Mouse (Mus musculus) Patski (cell line): Measurements from ENCODE around the gene Cd3e. TPM values are rescaled to one million over a fixed set of nuclear protein-coding genes. Genes with fewer than 3 reads are reported as not detected.
A peak's percentile ranks its signal among the peaks of the same experiment; 100 is the strongest.
"Not testable (repeated sequence)": the region's sequence is repeated elsewhere in the genome, so short reads cannot be mapped to it uniquely, and the experiment has no call there.

ENCODE experiments used
- ATAC-seq: fragments of 100-300 bp; one replicate; pipeline ENCODE4 v1.8.0; 2021
- CTCF ChIA-PET: fragments of 350-600 bp; sonication (Branson Sonifier 250); formaldehyde crosslinking; loops from one replicate; lab custom pipeline; 2022; ENCODE audit warnings: inconsistent platforms; lab: Charles Lee
- POLR2A ChIA-PET: fragments of 350-600 bp; sonication (Branson Sonifier 250); formaldehyde crosslinking; loops from one replicate; lab custom pipeline; 2022; ENCODE audit warnings: antibody characterized with exemption, inconsistent platforms; lab: Charles Lee
- DNase-seq: peaks from one replicate; pipeline ENCODE4 v3.0.0-alpha.2; 2011; ENCODE audit warnings: low read depth, low spot score
- H3K27me3 ChIP-seq: fragments of 371-371 bp; one replicate; pipeline ENCODE4 v1.5.1; 2021
- CTCF ChIP-seq: fragments of 100-300 bp; IDR thresholded peaks from one replicate; pipeline ENCODE4 v1.5.1; 2021
- in situ Hi-C: fragments of 300-500 bp; cut with MboI; formaldehyde crosslinking; loops from 3 replicates; pipeline ENCODE4 v1.11.1; 2018; ENCODE audit warnings: low pct_unique_long_range_greater_than_20kb, mixed read lengths
- polyA plus RNA-seq: library from polyadenylated mRNA; unstranded; gene quantifications from one replicate; pipeline ENCODE4 v1.2.3, GENCODE M21; 2021

Cd3e gene
- polyA plus RNA-seq, 1 experiment from 2014 or later = not detected

- H3K27me3 ChIP-seq = peaks cover 85% of the 10 kb centered on the region
- DNase-seq = no peak
- ChIA-PET POLR2A (no interaction called here), CTCF (interaction anchor here (1.3 kb wide), 1 partner anchor 13 kb away, joined by 4 read pairs; no protein-coding TSS in a partner anchor)
- in situ Hi-C loops = no loop called here
- no peak for TF ChIP-seq CTCF
- ATAC-seq = no peak
Measured at GRCm38 (mm10) chr9:44980242-44980641, 29.2 kb downstream of the Cd3e start, which contains the start of gene Cd3g. Gene Cd3g, minus strand, starts transcription at chr9:44980431.

GRCm38 (mm10) chr9:44979806-44980205 lies 29.6 kb downstream of the Cd3e start:
- POLR2A ChIA-PET = no interaction called here

GRCm38 (mm10) chr9:44977813-44978212 lies 31.6 kb downstream of the Cd3e start:
- in situ Hi-C loops = loop anchor here (10.0 kb wide), 1 partner anchor 313 kb away; no protein-coding TSS in a partner anchor
- ATAC-seq (no peak), DNase-seq (no peak)
- TF ChIP-seq CTCF = no peak
- ChIA-PET POLR2A (no interaction called here), CTCF (interaction anchor here (1.8 kb wide), 1 partner anchor 11 kb away, joined by 10 read pairs; no protein-coding TSS in a partner anchor)
- H3K27me3 ChIP-seq = peaks cover 87% of the 10 kb centered on the region

More at GRCm38 (mm10) chr9:44979806-44980205, 29.6 kb downstream of the Cd3e start:
- DNase-seq (no peak), ATAC-seq (no peak)
- CTCF ChIA-PET = interaction anchor here (1.3 kb wide), 1 partner anchor 13 kb away, joined by 4 read pairs; no protein-coding TSS in a partner anchor
- TF ChIP-seq CTCF = no peak
- peaks cover 85% of the 10 kb centered on the region for H3K27me3 ChIP-seq
- in situ Hi-C loops = loop anchor here (10.0 kb wide), 1 partner anchor 315 kb away; no protein-coding TSS in a partner anchor

GRCm38 (mm10) chr9:44969450-44969849 lies 40.0 kb downstream of the Cd3e start:
- ATAC-seq = no peak
- TF ChIP-seq CTCF = peak; percentile 33
- DNase-seq = no peak
- in situ Hi-C loops = no loop called here
- ChIA-PET POLR2A (no interaction called here), CTCF (no interaction called here)
- H3K27me3 ChIP-seq = peaks cover 35% of the 10 kb centered on the region

GRCm38 (mm10) chr9:44967763-44968162 lies 41.7 kb downstream of the Cd3e start:
- ATAC-seq, in situ Hi-C loops, POLR2A ChIA-PET, CTCF ChIA-PET, DNase-seq: not testable (repeated sequence)
- H3K27me3 ChIP-seq = peaks cover 20% of the 10 kb centered on the region

- in situ Hi-C loops = no loop called here
- ChIA-PET CTCF (interaction anchor here (1.1 to 2.1 kb wide), 6 partner anchors 9 to 126 kb away, joined by 3 to 10 read pairs (median 4); partner anchors contain the start of gene Cd3g), POLR2A (no interaction called here)
- H3K27me3 ChIP-seq = peaks cover 17% of the 10 kb centered on the region
- ATAC-seq = peak; percentile 79
- DNase-seq = peak; percentile 43
- TF ChIP-seq CTCF = peak; percentile 93
Measured at GRCm38 (mm10) chr9:44966815-44967242, 42.6 kb downstream of the Cd3e start.

- DNase-seq (no peak), ATAC-seq (no peak)
- ChIA-PET CTCF (interaction anchor here (1.1 to 2.1 kb wide), 6 partner anchors 10 to 125 kb away, joined by 3 to 10 read pairs (median 4); partner anchors contain the start of gene Cd3g), POLR2A (no interaction called here)
- no peak for TF ChIP-seq CTCF
- in situ Hi-C loops = no loop called here
- peaks cover 10% of the 10 kb centered on the region for H3K27me3 ChIP-seq
Measured at GRCm38 (mm10) chr9:44965833-44966466, 43.5 kb downstream of the Cd3e start.

- peaks cover 5% of the 10 kb centered on the region for H3K27me3 ChIP-seq
- DNase-seq (peak; percentile 88), ATAC-seq (peak; percentile 78)
- CTCF ChIA-PET = interaction anchor here (2.1 kb wide), 1 partner anchor 12 kb away, joined by 10 read pairs; no protein-coding TSS in a partner anchor
- TF ChIP-seq CTCF = no peak
- in situ Hi-C loops = no loop called here
- POLR2A ChIA-PET = no interaction called here
Measured at GRCm38 (mm10) chr9:44965126-44965832, 44.1 kb downstream of the Cd3e start, which contains the start of gene Ube4a. Gene Ube4a, minus strand, starts transcription at chr9:44965600.

GRCm38 (mm10) chr9:44954432-44954831 lies 55.0 kb downstream of the Cd3e start:
- ChIA-PET POLR2A (interaction anchor here (0.7 kb wide), 1 partner anchor 191 kb away, joined by 3 read pairs; no protein-coding TSS in a partner anchor), CTCF (interaction anchor here (0.9 kb wide), 1 partner anchor 14 kb away, joined by 3 read pairs; no protein-coding TSS in a partner anchor)
- in situ Hi-C loops = no loop called here
- no peak for ATAC-seq
- H3K27me3 ChIP-seq = no peaks in the 10 kb centered on the region
- no peak for TF ChIP-seq CTCF
- DNase-seq = no peak

Other genes starting within 250 kb of the Cd3e start
- gene Arcn1, start 241.8 kb downstream of the Cd3e start, polyA plus RNA-seq = 142 TPM
- 193 TPM for gene Ift46, start 241.7 kb downstream of the Cd3e start, polyA plus RNA-seq
- 7.3 TPM for gene Tmem25, start 210.3 kb downstream of the Cd3e start, polyA plus RNA-seq
- 3.3 TPM for gene Ttc36, start 206.6 kb downstream of the Cd3e start, polyA plus RNA-seq
- gene Kmt2a, start 128.3 kb downstream of the Cd3e start, polyA plus RNA-seq = 22.2 TPM
- 440 TPM for gene Atp5l, start 88.9 kb downstream of the Cd3e start, polyA plus RNA-seq
- gene Ube4a, start 44.0 kb downstream of the Cd3e start, polyA plus RNA-seq = 44.1 TPM
- not detected for gene Cd3g, start 29.2 kb downstream of the Cd3e start, polyA plus RNA-seq
- not detected for gene Cd3d, start 27.8 kb downstream of the Cd3e start, polyA plus RNA-seq
- not detected for gene Mpzl2, start 30.2 kb upstream of the Cd3e start, polyA plus RNA-seq
- 3.1 TPM for gene Mpzl3, start 45.6 kb upstream of the Cd3e start, polyA plus RNA-seq
- gene Jaml, start 69.6 kb upstream of the Cd3e start, polyA plus RNA-seq = not detected
- gene Scn2b, start 108.2 kb upstream of the Cd3e start, polyA plus RNA-seq = not detected
- gene Scn4b, start 128.8 kb upstream of the Cd3e start, polyA plus RNA-seq = not detected
- gene BC049352, start 172.4 kb upstream of the Cd3e start, polyA plus RNA-seq = not detected
- gene Tmprss4, start 194.5 kb upstream of the Cd3e start, polyA plus RNA-seq = not detected